Mouse (Mus musculus): ENCODE measurements at regions not wholly inside any gene's neighbourhood (a gene's known extent, or its start where the extent isn't known, plus 50 kb on each side); places are given as distances from the start of the nearest gene placed in this dataset.

- TF ChIP-seq CTCF (IDR thresholded peaks at IDR 0.05; ENCODE audit: control insufficient read depth, insufficient read depth, insufficient read length) (no peak), FOSL1 (IDR thresholded peaks at IDR 0.05; ENCODE audit: insufficient read depth, low read length, poor library complexity, severe bottlenecking) (no peak)
Observed at GRCm38 (mm10) chr12:70541432-70541831, 88.5 kb downstream of the Tmx1 start.

All from C2C12 (cell line).